Mouse (Mus musculus) ovary, postnatal 36 days (tissue): Measurements from ENCODE around the gene Pik3cd.

Source experiments
- DNase-seq: peaks from one replicate; pipeline ENCODE4 v3.0.0; 2022; ENCODE audit warnings: low spot score, mixed read lengths

Gene Pik3cd

GRCm38 (mm10) chr4:149609256-149610025, 92.9 kb downstream of the Pik3cd start:
- DNase-seq: no peak

- DNase-seq: no peak
Measured at GRCm38 (mm10) chr4:149608309-149608638, 94.1 kb downstream of the Pik3cd start.

- no peak for DNase-seq
Measured at GRCm38 (mm10) chr4:149607591-149608308, 94.6 kb downstream of the Pik3cd start.

- no peak for DNase-seq
Measured at GRCm38 (mm10) chr4:149606766-149607358, 95.5 kb downstream of the Pik3cd start.

GRCm38 (mm10) chr4:149606056-149606455, 96.3 kb downstream of the Pik3cd start:
- DNase-seq: no peak

- DNase-seq: no peak
Measured at GRCm38 (mm10) chr4:149604518-149604917, 97.9 kb downstream of the Pik3cd start.

GRCm38 (mm10) chr4:149603860-149604259, 98.5 kb downstream of the Pik3cd start:
- DNase-seq: no peak

- DNase-seq: no peak
Measured at GRCm38 (mm10) chr4:149602236-149602635, 100.1 kb downstream of the Pik3cd start.

GRCm38 (mm10) chr4:149601484-149601883, 100.9 kb downstream of the Pik3cd start:
- no peak for DNase-seq

- DNase-seq: no peak
Measured at GRCm38 (mm10) chr4:149600130-149600529, 102.2 kb downstream of the Pik3cd start.

GRCm38 (mm10) chr4:149599549-149599948, 102.8 kb downstream of the Pik3cd start:
- DNase-seq: no peak
